Mouse (Mus musculus): ENCODE results near the gene Twf2. TPM values are rescaled to one million over a fixed set of nuclear protein-coding genes. Genes with fewer than 3 reads are reported as not detected.

Twf2 gene
- polyA plus RNA-seq, 2 experiments, result 14.9 to 18.7 TPM

DNA sequence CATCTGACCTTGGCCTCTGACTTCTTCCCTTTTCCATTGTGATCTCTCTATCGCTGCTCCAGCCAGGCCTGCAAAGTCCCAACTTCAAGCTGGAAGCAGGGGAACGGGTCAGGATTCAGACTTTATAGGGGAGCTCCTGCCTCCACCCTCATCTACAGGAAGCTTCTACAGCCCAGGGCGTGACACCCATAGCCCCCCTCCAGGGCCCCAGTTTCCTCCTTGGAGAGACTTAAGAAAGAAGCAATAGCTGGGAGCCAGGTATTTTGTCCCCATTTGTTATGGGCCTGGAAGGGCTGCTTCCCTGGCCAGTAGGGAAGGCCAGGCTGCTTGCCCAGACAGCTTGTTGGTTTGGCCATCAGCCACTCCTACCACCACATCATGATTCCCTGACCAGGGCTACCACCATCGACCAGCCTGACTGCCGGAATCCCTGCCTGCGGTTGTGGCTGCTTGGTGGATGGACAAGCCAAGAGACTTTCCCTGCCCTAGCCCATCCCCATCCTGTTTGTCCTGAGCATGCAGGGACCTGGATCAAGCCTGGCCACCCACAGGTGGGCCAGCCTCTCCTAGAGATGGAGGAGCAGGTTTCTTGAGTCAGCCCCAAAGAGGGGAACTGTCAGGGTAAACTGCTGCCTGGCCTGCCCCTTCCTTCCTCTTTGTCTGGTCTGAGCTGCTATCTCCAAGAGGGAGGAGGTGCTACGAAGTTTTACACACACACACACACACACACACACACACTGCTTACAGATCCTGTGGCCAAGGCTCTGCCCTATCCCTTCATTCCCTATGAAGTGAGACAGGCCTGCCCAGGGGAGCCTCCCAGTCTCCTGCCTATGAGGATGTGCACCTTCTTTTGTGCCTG is 1.3 kb downstream of the Twf2 start:
- peak overlapping the region; percentile 26 to 50; a peak in 3 of 4 replicates for H3K4me3 ChIP-seq (ENCODE audit: insufficient read depth in 1 of 2, low read depth in 2 of 2, low read length in 2 of 2)
- no peak overlapping the region for H3K9ac ChIP-seq (replicated peaks)
- TF ChIP-seq CTCF (IDR thresholded peaks at IDR 0.05; ENCODE audit: low read depth) (no peak), EP300 (IDR thresholded peaks at IDR 0.05; ENCODE audit: low read depth) (no peak)
- no peaks in the 10 kb centered on the region for H3K27me3 ChIP-seq (ENCODE audit: control insufficient read depth, insufficient read depth, low read length)
- no peak for DNase-seq (ENCODE audit: low read depth in 3 of 3, low spot score in 3 of 3)
- ATAC-seq (ENCODE audit: insufficient read depth), result no peak
- no peaks in the 10 kb centered on the region for H3K36me3 ChIP-seq (replicated peaks; ENCODE audit: control insufficient read depth, insufficient read depth, low read depth)
- H3K4me2 ChIP-seq (ENCODE audit: low read depth), result peak overlapping the region; percentile 81
- H3K27ac ChIP-seq, result no peak overlapping the region
- H3K4me1 ChIP-seq (replicated peaks; ENCODE audit: control insufficient read depth in 2 of 2, insufficient read depth in 2 of 2, low read length in 1 of 2), result peaks cover 0 to 22% of the 10 kb centered on the region in 2 experiments; a peak in 3 of 4 replicates
- no peaks in the 10 kb centered on the region for H3K9me3 ChIP-seq (ENCODE audit: control insufficient read depth, low read length)
- 26% methylated on average over 7 of the region's 7 CpGs for WGBS (ENCODE audit: insufficient replicate concordance)

DNA sequence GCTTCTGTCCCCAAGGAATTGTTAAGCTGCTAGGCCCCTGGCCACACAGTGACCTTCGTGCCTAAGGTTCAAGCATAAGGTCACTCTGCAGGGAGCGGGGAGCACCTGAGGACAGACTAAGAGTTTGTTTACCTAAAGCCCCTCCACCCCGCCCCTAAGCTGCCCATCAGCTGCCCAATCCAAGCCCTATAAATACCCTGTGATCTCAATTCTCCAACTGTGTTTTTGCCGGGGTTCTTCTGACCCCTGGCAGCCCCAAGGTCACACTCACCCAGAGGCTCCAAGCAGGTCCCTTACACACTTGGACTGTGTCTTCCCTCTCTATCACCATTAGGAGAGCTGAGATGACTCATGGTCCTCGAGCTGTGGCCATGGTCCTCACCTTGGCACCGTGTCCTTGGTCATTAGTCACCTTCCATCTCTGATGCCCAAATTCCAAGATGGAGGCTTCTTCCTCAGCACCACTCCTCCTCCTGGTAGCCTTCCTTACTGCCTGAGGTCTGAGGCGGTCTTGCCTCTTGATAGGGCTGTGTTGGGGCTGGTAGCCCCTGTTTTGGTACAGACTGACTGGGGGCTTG is 2.9 kb downstream of the Twf2 start:
- TF ChIP-seq CTCF (IDR thresholded peaks at IDR 0.05; ENCODE audit: low read depth) (no peak), EP300 (IDR thresholded peaks at IDR 0.05; ENCODE audit: low read depth) (no peak)
- 63% methylated on average over 7 of the region's 7 CpGs for WGBS (ENCODE audit: insufficient replicate concordance)
- ATAC-seq (ENCODE audit: insufficient read depth) (no peak), DNase-seq (ENCODE audit: low read depth in 3 of 3, low spot score in 3 of 3) (no peak)
- Histone ChIP-seq H3K4me2 (ENCODE audit: low read depth) (no peak overlapping the region), H3K4me1 (replicated peaks; ENCODE audit: control insufficient read depth in 2 of 2, insufficient read depth in 2 of 2, low read length in 1 of 2) (peaks cover 0 to 14% of the 10 kb centered on the region in 2 experiments; a peak in 3 of 4 replicates), H3K4me3 (ENCODE audit: insufficient read depth in 1 of 2, low read depth in 2 of 2, low read length in 2 of 2) (no peak overlapping the region), H3K9me3 (ENCODE audit: control insufficient read depth, low read length) (no peaks in the 10 kb centered on the region), H3K27me3 (ENCODE audit: control insufficient read depth, insufficient read depth, low read length) (no peaks in the 10 kb centered on the region), H3K9ac (replicated peaks) (no peak overlapping the region), H3K27ac (no peak overlapping the region), H3K36me3 (replicated peaks; ENCODE audit: control insufficient read depth, insufficient read depth, low read depth) (no peaks in the 10 kb centered on the region)

DNA sequence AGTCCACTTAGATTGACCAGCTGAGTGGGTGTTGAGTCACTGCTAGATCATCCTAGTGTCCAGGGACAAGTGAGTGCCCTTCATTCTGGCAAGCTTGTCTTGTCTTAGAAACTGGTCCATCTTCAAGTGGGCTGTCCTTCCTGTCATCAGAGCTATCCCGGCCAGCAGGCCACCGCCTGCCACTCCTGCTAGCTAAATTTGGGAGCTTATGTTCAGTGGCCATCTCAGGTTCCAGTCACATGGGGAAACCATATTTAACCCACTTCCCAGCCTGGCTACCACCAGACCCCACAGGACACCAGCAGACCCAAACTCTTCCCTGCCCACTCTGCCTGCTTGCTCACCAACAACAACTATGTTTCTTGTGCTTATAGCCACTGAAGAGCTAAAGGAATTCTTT is 3.6 kb downstream of the Twf2 start:
- H3K36me3 ChIP-seq (replicated peaks; ENCODE audit: control insufficient read depth, insufficient read depth, low read depth), result no peaks in the 10 kb centered on the region
- ATAC-seq (ENCODE audit: insufficient read depth) (no peak), DNase-seq (ENCODE audit: low read depth in 3 of 3, low spot score in 3 of 3) (no peak)
- 64% methylated on average over 2 of the region's 2 CpGs for WGBS (ENCODE audit: insufficient replicate concordance)
- no peak overlapping the region for H3K27ac ChIP-seq
- peaks cover 0 to 14% of the 10 kb centered on the region in 2 experiments; a peak in 3 of 4 replicates for H3K4me1 ChIP-seq (replicated peaks; ENCODE audit: control insufficient read depth in 2 of 2, insufficient read depth in 2 of 2, low read length in 1 of 2)
- H3K9me3 ChIP-seq (ENCODE audit: control insufficient read depth, low read length), result no peaks in the 10 kb centered on the region
- H3K27me3 ChIP-seq (ENCODE audit: control insufficient read depth, insufficient read depth, low read length), result no peaks in the 10 kb centered on the region
- no peak overlapping the region for H3K4me3 ChIP-seq (ENCODE audit: insufficient read depth in 1 of 2, low read depth in 2 of 2, low read length in 2 of 2)
- TF ChIP-seq EP300 (IDR thresholded peaks at IDR 0.05; ENCODE audit: low read depth) (no peak), CTCF (IDR thresholded peaks at IDR 0.05; ENCODE audit: low read depth) (no peak)
- H3K4me2 ChIP-seq (ENCODE audit: low read depth), result no peak overlapping the region
- H3K9ac ChIP-seq (replicated peaks), result no peak overlapping the region

- 66% methylated on average over 4 of the region's 5 CpGs for WGBS (ENCODE audit: insufficient replicate concordance)
- no peak overlapping the region for H3K9ac ChIP-seq (replicated peaks)
- DNase-seq (ENCODE audit: low read depth in 3 of 3, low spot score in 3 of 3) (no peak), ATAC-seq (ENCODE audit: insufficient read depth) (no peak)
- peaks cover 0 to 9% of the 10 kb centered on the region in 2 experiments; a peak in 3 of 4 replicates for H3K4me1 ChIP-seq (replicated peaks; ENCODE audit: control insufficient read depth in 2 of 2, insufficient read depth in 2 of 2, low read length in 1 of 2)
- no peak overlapping the region for H3K4me3 ChIP-seq (ENCODE audit: insufficient read depth in 1 of 2, low read depth in 2 of 2, low read length in 2 of 2)
- TF ChIP-seq CTCF (IDR thresholded peaks at IDR 0.05; ENCODE audit: low read depth), result no peak
- no peak for TF ChIP-seq EP300 (IDR thresholded peaks at IDR 0.05; ENCODE audit: low read depth)
- H3K4me2 ChIP-seq (ENCODE audit: low read depth), result no peak overlapping the region
- no peak overlapping the region for H3K27ac ChIP-seq
- H3K27me3 ChIP-seq (ENCODE audit: control insufficient read depth, insufficient read depth, low read length), result no peaks in the 10 kb centered on the region
- no peaks in the 10 kb centered on the region for H3K9me3 ChIP-seq (ENCODE audit: control insufficient read depth, low read length)
- no peaks in the 10 kb centered on the region for H3K36me3 ChIP-seq (replicated peaks; ENCODE audit: control insufficient read depth, insufficient read depth, low read depth)
Observed at GRCm38 (mm10) chr9:106208181-106208580, 5.3 kb downstream of the Twf2 start.

DNA sequence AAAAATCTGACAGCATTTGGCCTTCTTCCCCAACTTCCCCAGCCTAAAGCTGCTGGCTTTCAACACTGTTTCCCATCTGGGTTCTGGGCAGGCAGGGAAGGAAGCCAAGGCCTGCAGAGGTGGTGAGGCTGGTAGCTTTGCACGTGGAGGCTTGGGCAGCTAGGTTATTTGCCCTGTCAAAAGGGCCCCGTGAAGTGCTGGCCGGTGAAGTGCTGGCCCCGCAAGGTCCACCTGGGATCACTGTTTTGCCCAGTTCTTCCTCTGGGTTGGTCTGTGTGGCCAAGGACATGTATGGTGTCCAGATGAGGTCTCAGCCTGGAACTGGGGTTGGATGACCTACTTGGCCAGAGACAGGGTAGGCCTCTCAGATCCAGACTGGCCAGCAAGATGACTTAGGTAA is 7.0 kb downstream of the Twf2 start:
- Histone ChIP-seq H3K4me2 (ENCODE audit: low read depth) (no peak overlapping the region), H3K36me3 (replicated peaks; ENCODE audit: control insufficient read depth, insufficient read depth, low read depth) (no peaks in the 10 kb centered on the region), H3K27ac (no peak overlapping the region), H3K27me3 (ENCODE audit: control insufficient read depth, insufficient read depth, low read length) (no peaks in the 10 kb centered on the region), H3K4me3 (ENCODE audit: insufficient read depth in 1 of 2, low read depth in 2 of 2, low read length in 2 of 2) (no peak overlapping the region), H3K9ac (replicated peaks) (no peak overlapping the region), H3K9me3 (ENCODE audit: control insufficient read depth, low read length) (no peaks in the 10 kb centered on the region), H3K4me1 (replicated peaks; ENCODE audit: control insufficient read depth in 2 of 2, insufficient read depth in 2 of 2, low read length in 1 of 2) (no peaks in the 10 kb centered on the region)
- DNase-seq (ENCODE audit: low read depth in 3 of 3, low spot score in 3 of 3) (no peak), ATAC-seq (ENCODE audit: insufficient read depth) (no peak)
- 78% methylated on average over 4 of the region's 4 CpGs for WGBS (ENCODE audit: insufficient replicate concordance)
- TF ChIP-seq EP300 (IDR thresholded peaks at IDR 0.05; ENCODE audit: low read depth), result no peak
- no peak for TF ChIP-seq CTCF (IDR thresholded peaks at IDR 0.05; ENCODE audit: low read depth)
